Mouse (Mus musculus): ENCODE results near the gene Snx11.
"Not testable (repeated sequence)": the region's sequence is repeated elsewhere in the genome, so short reads cannot be mapped to it uniquely, and the experiment has no call there.

The Snx11 gene

GRCm38 (mm10) chr11:96776968-96777962 lies at the start of gene Snx11:
TSS of gene Snx11 (minus strand) at chr11:96777559.
- peak; percentile 99 for DNase-seq (ENCODE audit: low spot score in 2 of 2)

- DNase-seq (ENCODE audit: low spot score in 2 of 2), result no peak
These were observed 49.1 kb upstream of the Snx11 start for GRCm38 (mm10) chr11:96826481-96826880.

GRCm38 (mm10) chr11:96824783-96825495 lies 47.6 kb upstream of the Snx11 start:
- no peak for DNase-seq (ENCODE audit: low spot score in 2 of 2)

- peak; percentile 68 to 74 for DNase-seq (ENCODE audit: low spot score in 2 of 2)
These were observed 46.8 kb upstream of the Snx11 start for GRCm38 (mm10) chr11:96823880-96824782.

- no peak for DNase-seq (ENCODE audit: low spot score in 2 of 2)
These were observed 46.1 kb upstream of the Snx11 start for GRCm38 (mm10) chr11:96823471-96823837.

- DNase-seq (ENCODE audit: low spot score in 2 of 2), result no peak
These were observed 45.5 kb upstream of the Snx11 start for GRCm38 (mm10) chr11:96822675-96823470.

GRCm38 (mm10) chr11:96821956-96822355 lies 44.6 kb upstream of the Snx11 start:
- no peak for DNase-seq (ENCODE audit: low spot score in 2 of 2)

GRCm38 (mm10) chr11:96818128-96818710 lies 40.9 kb upstream of the Snx11 start:
- no peak for DNase-seq (ENCODE audit: low spot score in 2 of 2)

- DNase-seq (ENCODE audit: low spot score in 2 of 2), result no peak
These were observed 39.6 kb upstream of the Snx11 start for GRCm38 (mm10) chr11:96816979-96817378.

GRCm38 (mm10) chr11:96816494-96816893 lies 39.1 kb upstream of the Snx11 start:
- no peak for DNase-seq (ENCODE audit: low spot score in 2 of 2)

- no peak for DNase-seq (ENCODE audit: low spot score in 2 of 2)
These were observed 38.5 kb upstream of the Snx11 start for GRCm38 (mm10) chr11:96815895-96816294.

- no peak for DNase-seq (ENCODE audit: low spot score in 2 of 2)
These were observed 37.1 kb upstream of the Snx11 start for GRCm38 (mm10) chr11:96814443-96814842.

- no peak for DNase-seq (ENCODE audit: low spot score in 2 of 2)
These were observed 36.6 kb upstream of the Snx11 start for GRCm38 (mm10) chr11:96813920-96814319.

GRCm38 (mm10) chr11:96813455-96813854 lies 36.1 kb upstream of the Snx11 start:
- no peak for DNase-seq (ENCODE audit: low spot score in 2 of 2)

- DNase-seq (ENCODE audit: low spot score in 2 of 2), result not testable (repeated sequence)
These were observed 33.8 kb upstream of the Snx11 start for GRCm38 (mm10) chr11:96811188-96811587.

GRCm38 (mm10) chr11:96809562-96810235 lies 32.3 kb upstream of the Snx11 start:
- DNase-seq (ENCODE audit: low spot score in 2 of 2), result no peak

GRCm38 (mm10) chr11:96808066-96808465 lies 30.7 kb upstream of the Snx11 start:
- DNase-seq (ENCODE audit: low spot score in 2 of 2), result no peak

- DNase-seq (ENCODE audit: low spot score in 2 of 2), result no peak
These were observed 28.2 kb upstream of the Snx11 start for GRCm38 (mm10) chr11:96805606-96806005.

- no peak for DNase-seq (ENCODE audit: low spot score in 2 of 2)
These were observed 22.2 kb upstream of the Snx11 start for GRCm38 (mm10) chr11:96799511-96799910.

- DNase-seq (ENCODE audit: low spot score in 2 of 2), result no peak
These were observed 19.2 kb upstream of the Snx11 start for GRCm38 (mm10) chr11:96796586-96796985.
